Mouse (Mus musculus) left cerebral cortex, postnatal 25 days (tissue): Measurements from ENCODE around the gene Il11. TPM values are rescaled to one million over a fixed set of nuclear protein-coding genes. Genes with fewer than 3 reads are reported as not detected.
A peak's percentile ranks its signal among the peaks of the same experiment; 100 is the strongest.

Experiments used
- DNase-seq, 2 experiments: peaks; one replicate each; pipeline ENCODE4 v3.0.0; 2022; ENCODE audit warnings: low spot score in 2 of 2, mixed read lengths in 1 of 2
- intact Hi-C: fragments of 180-260 bp; cut with DNase I; formaldehyde crosslinking; loops from one replicate; pipeline ENCODE4 v1.15.1; 2025
- total RNA-seq, 2 experiments: library from RNA; stranded (reverse); gene quantifications; 2 replicates each; pipeline ENCODE4 v1.2.3; 2021

Gene Il11
- total RNA-seq, 2 experiments from 2014 or later, result 0.69 to 0.83 TPM

DNA sequence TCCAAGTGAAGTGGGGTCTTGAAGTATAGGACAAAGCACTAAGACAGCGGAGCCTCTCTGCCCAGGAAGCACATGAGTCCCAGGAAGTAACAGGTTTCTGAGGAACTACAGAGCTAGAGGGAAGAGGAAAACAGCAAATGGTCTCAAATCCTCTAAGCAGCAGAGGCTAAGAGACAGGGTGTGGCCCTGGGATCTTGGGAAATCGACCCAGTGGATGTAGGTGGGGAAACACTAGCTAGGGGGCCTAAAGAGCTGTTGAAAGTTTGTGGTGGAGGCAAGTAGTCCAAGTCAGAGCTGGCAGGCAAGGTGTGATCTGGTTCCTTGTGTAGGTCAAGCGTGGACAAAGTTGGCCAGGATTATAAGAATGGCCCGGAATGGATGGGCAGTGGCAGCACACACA, 34.3 kb downstream of the Il11 start:
- DNase-seq, result no peak
- intact Hi-C loops, result no loop called here

DNA sequence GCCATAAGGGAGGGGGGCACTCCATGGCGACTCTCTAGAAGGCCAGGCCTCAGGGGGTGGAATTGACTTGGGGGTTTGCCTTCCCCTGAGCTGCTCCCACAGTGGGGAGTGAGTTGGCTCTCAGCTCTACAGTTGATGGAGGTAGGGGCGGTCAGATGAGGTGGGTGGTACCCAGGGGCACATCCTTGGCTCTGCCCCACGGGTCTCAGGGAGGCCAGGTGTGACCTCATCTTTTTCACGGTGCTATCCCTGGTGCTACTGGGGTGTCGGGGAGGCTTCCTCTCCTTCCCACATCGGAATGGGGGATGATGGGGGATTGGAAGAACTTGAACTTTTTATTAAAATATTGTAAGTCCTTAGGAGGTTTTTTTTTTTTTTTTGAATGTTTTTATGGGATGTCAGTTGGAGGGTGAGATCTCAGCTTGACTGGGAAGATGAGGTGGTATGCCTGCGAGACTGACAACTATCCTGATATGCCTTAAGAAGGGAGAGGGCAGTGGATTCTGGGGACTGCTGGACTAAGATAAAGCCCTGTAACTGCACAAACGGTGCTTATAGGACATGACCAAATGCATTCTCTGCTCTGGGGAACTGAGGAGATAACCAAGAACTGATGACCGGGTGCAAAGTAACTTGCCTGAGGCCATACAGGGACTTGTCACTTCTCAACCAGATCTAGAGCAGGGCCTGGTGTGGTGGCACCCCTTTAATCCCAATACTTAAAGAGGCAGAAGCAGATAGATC, 35.3 kb downstream of the Il11 start:
- no peak for DNase-seq
- intact Hi-C loops, result no loop called here

DNA sequence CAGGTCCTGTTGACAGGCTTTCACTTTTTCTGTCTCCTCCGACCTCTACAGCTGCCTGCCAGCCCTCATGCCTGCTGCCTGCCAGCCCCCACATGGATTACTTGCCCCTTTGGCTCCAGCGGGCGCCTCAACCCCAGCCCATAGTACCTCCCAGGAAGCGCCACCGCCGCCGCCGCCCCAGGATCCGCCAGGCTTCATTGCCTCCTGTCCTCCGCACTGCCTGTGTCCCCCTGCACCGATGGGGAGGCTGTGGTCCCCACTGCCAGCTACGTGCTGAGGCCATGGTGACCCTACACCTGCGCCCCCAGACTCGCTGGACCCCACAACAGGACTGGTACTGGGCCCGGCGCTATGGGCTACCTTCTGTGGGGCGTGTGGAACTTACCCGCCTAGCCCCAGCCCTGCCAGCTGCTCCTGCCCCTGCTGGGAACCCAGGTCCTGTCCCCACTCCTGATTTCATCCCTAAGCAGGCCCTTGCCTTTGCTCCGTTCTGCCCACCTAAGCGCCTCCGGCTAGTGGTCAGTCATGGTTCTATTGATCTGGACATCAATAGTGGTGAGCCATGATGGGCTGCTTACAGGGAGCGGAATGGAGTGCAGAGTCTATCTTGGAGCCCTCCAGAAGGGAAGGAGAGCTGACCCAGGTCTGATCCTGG, 36.2 kb downstream of the Il11 start:
- intact Hi-C loops, result no loop called here
- no peak for DNase-seq

DNA sequence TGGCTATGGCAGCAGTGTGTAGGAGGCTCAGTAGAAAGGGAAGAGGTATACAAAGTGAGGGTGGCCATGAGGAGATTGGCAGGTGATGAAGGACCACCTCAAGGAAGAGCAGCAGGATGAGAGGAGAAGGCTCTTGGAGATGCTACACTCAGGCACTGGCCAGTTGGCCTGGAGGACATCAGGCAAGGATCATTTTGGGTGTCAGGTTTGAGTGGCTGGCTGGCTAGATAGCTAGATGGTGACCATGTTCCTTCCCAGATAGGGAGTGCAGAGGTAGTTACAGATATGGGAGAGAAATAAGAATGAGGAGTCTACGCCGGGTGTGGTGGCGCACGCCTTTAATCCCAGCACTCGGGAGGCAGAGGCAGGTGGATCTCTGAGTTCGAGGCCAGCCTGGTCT, 37.8 kb downstream of the Il11 start:
- no peak for DNase-seq
- intact Hi-C loops, result no loop called here

DNA sequence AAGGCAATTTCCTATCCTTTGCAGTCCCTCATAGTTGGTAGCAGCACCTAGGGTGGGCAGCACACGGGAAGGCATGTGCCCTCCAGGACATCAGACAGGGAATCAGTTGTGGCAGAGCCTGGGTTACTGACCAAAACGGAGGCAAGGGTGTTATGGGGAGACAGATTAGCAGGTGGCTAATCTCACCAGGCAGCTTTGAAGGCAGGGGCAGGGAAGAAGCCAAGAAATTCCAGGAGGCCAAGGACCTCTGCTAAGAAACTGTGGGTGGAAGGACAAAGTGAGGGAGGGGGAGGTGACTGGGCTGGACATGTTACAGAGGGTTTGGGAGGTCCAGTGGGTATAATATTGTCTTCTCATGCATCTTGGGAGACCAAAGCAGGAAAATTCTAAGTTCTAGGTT, 39.3 kb downstream of the Il11 start:
- intact Hi-C loops, result no loop called here
- DNase-seq, result no peak

DNA sequence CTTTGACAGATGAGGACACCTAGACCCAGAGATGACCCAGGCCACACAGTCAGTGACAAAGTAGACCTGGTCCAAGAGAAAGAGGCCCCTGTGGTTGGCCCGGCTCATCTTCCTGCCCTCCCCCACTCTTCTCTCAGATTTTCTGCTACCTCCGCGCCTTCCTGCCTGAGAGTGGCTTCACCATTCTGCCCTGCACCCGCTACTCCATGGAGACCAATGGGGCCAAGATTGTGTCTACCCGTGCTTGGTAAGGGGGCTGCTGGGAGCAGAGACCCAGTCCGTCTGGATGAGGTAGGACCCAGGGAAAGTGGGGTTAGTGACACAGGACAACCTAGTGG, 40.2 kb downstream of the Il11 start:
- intact Hi-C loops, result no loop called here
- no peak for DNase-seq

DNA sequence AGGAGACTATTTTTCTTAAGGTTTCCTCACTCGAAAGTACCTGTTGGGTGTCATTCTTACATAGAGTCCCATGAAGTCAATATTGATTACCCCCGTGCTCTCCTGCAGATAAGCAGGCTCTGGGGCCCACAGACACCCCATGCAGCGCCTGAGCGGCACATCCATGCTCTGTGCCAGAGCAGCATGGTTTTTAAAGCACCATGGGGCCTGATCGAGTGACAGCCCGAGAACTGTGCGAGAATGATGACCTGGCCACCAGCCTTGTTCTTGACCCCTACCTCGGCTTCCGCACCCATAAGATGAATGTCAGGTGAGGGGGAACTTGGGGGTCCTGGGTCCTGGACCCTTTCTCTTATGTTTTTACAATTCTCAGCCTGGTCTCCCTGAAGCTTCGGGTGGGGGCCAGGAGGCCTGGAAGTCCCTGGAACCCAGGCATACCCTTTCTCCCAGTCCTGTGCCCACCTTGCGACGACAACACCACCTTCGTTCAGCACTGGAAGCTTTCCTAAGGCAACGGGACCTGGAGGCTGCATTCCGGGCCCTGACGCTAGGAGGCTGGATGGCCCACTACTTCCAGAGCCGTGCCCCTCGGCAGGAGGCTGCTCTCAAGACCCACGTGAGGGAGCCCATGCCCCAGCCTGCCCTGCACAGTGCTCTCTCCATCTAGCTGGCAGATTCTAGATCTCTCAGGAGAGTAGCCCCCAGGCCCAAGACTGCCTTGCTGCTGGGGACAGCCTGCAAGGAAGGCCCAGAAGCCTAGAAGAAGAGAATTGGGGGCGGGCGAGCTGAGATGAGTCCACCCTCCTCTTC, 40.8 kb downstream of the Il11 start:
- intact Hi-C loops, result no loop called here
- DNase-seq, result no peak

DNA sequence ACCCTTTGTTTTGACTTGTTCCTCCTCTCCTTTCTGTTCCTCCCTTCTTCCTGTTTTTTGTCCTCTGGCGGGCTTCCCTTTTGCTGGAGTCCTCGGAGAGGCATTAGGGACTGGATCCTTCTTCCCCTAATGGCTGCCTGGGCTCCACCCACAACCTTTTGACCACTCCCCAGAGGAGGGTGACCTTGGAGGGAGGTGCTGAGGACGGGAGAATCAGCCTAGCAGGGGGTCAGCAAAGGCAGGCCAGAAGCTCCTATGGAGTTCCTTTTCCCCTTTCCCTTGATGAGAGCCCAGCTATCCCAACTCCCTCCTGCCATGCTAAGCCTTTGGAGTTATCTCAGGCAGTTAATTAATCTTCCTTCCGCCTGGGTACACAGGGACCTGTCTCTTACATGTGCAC, 41.5 kb downstream of the Il11 start:
- intact Hi-C loops, result no loop called here
- peak in 1 of 2 experiments; percentile 24 for DNase-seq

DNA sequence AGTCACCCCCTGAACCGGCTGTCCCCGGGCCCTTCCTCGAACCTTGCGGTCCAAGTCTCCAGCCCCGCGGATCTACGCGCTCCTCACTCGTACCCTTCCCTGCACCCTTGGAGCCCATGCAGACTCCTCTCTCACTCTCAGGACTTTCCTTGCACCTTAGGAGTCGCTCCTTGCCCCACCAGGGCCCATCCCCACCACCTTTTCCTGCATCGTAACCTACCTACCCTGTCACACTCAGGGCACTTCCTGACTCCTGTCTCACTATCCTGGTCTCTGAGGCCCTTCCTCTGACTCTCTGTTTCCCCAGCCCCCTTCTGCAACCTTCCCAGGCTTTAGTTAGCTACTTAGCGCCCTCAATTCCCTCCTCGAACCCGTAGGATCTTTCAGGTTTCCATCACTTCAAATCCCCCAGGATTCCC, 42.3 kb downstream of the Il11 start:
- intact Hi-C loops, result no loop called here
- no peak for DNase-seq

DNA sequence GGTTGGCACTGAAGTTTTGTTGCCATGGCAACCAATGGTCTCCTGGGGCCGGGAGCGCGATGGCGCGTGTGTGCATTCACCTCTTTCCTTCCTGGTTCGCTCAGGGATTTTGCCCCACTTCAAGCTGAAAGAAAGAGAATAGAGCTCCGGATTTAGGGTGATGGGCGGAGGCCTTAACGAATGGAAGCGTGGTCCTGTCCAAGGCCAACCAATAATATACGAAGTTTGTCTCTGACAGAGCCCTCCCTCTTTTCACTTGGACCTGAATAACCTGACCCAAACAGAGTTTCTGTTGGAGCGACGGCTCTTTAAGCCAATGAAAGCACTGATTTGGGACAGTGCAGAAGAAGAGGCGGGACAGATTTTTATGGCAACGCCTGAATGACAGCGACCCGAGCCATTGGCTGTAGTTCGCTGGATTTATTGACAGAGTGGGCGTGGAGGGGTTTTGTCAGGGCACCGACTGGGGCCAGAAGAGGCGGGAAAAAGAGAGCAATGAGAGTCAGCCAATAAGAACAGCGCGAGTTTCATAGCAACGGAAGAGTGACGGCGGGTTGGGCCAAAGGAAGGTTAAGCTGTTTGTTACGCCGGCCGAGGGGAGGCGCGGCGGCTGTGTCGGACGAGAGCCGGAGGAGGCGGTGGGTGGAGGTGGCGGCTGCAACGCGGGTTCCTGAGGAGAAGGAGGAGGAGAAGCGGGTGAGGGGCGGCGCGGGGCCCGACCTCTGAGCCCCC, 42.9 kb downstream of the Il11 start, which contains the start of gene Kmt5c:
Gene Kmt5c, plus strand, starts transcription at position 572 of the 732 bp plus-strand sequence.
- intact Hi-C loops, result loop anchor here (2.0 kb wide), 1 partner anchor 53 kb away; the partner anchor contains the start of gene Rpl28
- DNase-seq, result peak; percentile 98 to 100

DNA sequence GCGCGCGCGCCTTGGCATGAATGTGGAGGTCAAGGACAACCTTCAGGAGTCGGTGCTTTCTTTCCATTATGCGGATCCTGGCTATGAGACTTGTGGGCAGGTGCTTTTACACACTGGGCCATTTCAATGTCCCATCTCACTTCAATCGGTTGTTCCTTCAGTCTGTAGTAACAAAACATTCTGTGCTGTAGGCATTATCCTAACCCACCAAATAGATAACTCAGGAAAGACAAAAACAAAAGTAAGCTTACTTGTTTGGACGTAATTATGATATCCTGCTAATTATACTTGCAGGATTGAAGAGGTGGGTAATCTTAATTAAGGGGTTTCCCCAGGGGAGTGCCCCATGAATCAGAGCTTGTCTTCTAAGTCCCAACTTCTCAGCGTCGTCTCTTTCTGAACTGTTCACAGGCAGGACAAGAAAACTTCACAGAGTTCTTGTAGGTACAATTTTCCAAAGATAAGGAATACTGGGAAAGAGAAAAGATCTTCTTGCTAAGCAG, 43.6 kb downstream of the Il11 start:
- DNase-seq, result no peak
- intact Hi-C loops, result loop anchor here (2.0 kb wide), 1 partner anchor 54 kb away; the partner anchor contains the start of gene Rpl28

DNA sequence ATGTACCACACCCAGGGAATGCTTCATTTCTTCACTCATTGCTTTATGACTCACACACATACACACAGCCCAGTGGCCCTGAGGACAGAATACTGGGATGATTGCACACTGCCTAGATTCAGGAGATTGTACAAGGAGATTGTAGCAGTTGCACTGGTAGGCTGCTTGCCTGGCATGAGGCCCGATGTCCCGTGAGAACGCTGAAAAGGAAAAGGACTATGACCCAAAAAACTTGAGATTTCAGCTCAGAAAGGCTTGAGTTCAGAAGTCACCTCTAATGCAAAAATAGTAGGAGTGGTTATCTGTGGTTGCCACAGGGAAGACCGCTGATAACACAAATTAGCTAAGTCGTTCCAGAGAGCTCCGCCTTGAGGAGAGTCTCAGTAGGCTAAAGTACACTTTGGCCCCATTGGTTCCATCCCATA, 49.7 kb downstream of the Il11 start:
- no peak for DNase-seq
- intact Hi-C loops, result no loop called here

DNA sequence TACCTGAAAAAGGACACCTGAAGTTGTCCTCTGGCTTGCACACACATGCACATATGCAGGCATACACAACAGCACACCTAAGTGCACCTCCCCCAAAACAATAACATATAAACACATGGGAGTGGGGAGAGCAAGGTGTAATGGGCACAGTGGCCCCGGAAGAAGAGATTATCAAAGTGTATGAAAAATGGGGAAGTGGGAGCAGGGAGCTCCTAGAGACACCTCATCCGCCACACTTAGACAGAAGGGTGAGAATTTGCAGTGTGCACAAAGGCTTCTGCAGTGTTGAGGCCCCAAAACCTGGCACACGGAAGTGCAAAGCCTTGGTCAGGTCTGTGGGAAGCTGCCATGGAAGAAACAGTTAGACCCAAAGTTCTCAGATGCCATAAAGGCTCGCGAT, 51.6 kb downstream of the Il11 start:
- DNase-seq, result no peak

DNA sequence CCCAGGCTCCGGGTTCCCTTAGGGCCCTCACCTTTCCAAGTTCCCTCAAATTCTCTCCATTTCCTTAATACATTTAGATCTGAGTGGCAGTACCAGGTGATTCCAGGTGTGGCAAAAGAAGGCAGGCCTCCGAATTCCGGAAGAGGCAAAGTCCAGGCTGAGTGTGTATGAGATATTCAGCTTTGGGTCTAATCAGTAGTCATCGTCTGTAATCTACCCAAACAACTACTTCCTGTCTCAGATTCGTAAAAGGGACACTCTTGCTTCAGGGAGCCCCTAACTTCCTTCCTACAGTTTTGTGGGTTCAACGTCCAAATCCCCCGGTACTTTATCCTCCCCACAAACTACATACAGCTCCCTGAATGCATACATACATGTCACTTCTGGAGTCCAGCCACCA, 57.5 kb downstream of the Il11 start, which contains the start of gene Tmem150b:
Gene Tmem150b, minus strand, starts transcription at position 81 of the 400 bp plus-strand sequence.
- intact Hi-C loops, result no loop called here
- DNase-seq, result no peak

More for the DNA sequence above, 51.6 kb downstream of the Il11 start:
- intact Hi-C loops, result no loop called here

DNA sequence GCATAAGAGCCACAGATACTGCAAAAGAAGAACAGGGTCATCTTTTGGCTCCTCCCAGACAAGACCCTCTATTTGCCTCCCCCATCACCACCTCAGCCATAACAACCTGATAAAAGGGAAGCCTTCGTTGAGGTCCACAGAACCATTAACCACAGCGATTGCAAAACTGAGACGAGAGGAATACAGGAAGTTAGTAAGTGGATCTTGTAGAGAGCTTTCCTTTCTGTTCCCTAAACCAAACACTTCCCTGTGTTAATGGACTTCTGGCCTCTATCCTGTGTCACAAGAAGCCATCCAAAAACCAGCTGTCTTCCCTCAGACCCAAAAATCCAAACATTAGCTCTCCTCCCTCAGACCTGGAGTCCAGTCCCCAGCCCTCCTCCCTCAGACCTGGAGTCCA, 58.3 kb downstream of the Il11 start:
- intact Hi-C loops, result no loop called here

DNA sequence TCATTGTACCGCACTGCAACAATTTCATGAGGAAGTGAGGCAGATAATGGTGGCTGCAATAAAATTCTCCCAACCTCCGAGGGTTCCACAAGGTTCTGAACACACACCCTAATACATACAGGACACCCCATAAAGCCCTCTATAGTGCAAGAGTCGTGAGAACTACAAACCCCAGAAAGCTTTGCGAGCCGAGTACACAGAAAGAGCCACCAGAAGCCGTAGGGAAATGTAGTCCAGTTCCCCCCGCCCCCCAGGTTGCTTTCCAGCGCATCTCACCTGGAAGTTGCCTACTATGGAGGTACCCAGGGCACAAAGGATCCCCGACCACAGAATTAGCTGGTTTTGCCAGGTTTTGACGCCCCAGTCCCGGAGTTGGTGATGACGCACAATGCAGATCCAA, 59.2 kb downstream of the Il11 start:
- intact Hi-C loops, result no loop called here
- peak; percentile 51 to 72 for DNase-seq

More for the DNA sequence above, 58.3 kb downstream of the Il11 start:
- no peak for DNase-seq
